Mouse (Mus musculus): ENCODE results near the gene Ttbk1. TPM values are rescaled to one million over a fixed set of nuclear protein-coding genes. Genes with fewer than 3 reads are reported as not detected.

The Ttbk1 gene
- polyA plus RNA-seq, 1 experiment from 2014 or later, result 0.32 TPM

DNA sequence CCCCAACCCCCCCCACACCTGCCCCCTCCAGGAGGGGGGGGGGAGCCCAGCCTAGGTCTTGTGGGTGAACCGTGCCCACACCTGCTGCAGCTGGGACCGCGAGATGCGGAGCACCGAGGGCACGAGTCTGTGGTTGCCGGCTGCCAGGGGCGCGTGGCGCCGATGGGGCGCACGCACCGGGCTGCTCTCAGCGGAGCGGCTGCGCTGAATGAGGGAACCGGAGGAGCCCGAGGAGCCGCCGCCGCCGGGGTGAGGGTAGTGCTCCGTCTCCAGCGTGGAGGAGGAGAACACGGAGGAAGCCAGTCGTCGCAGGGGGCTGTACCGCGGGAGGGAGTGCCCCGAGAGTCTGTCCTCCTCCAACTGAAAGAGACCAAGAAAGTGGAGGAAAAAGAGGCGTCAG, 26.8 kb downstream of the Ttbk1 start:
- Histone ChIP-seq H3K9ac (ENCODE audit: low read length) (peak overlapping the region; percentile 30), H3K36me3 (ENCODE audit: control insufficient read depth, insufficient read depth, low read length) (no peaks in the 10 kb centered on the region), H3K27me3 (replicated peaks; ENCODE audit: control insufficient read depth, insufficient read depth, low read length) (peaks cover 57% of the 10 kb centered on the region), H3K4me3 (ENCODE audit: low read depth, low read length) (peak overlapping the region; percentile 38), H3K27ac (ENCODE audit: low read depth) (no peak overlapping the region), H3K9me3 (ENCODE audit: control insufficient read depth, low read length) (no peaks in the 10 kb centered on the region), H3K4me1 (replicated peaks; ENCODE audit: control insufficient read depth, insufficient read depth, low read length) (peaks cover 8% of the 10 kb centered on the region; the same call in 1 of the 2 replicates), H3K4me2 (ENCODE audit: low read length) (peak overlapping the region; percentile 61)
- WGBS, result 1% methylated on average over 32 of the region's 32 CpGs
- no peak for DNase-seq (ENCODE audit: low spot score)
- ATAC-seq (replicated peaks; ENCODE audit: low FRiP score, low TSS enrichment, low read depth), result no peak

DNA sequence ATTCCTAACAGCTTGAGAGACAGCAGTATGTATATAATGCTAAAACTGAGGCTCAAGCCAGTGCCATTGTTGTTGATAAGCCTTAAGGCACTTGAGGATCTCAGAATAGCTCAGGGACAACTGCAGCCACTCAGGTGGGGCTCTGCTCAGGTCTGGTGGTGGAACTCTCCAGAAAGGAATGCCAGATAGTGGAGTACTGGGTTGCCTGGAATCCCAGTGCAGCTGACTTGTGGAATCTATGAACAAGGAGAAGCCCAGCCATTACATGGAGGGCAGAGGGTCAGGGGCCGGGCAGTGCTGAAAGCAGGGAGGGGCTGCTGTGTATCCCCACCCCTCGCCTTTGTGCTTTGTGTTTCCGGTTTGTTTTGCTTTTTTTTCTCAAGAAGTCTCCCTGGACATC, 29.0 kb downstream of the Ttbk1 start:
- 36% methylated on average over 3 of the region's 3 CpGs for WGBS
- Histone ChIP-seq H3K36me3 (ENCODE audit: control insufficient read depth, insufficient read depth, low read length) (no peaks in the 10 kb centered on the region), H3K27ac (ENCODE audit: low read depth) (no peak overlapping the region), H3K4me1 (replicated peaks; ENCODE audit: control insufficient read depth, insufficient read depth, low read length) (peaks cover 15% of the 10 kb centered on the region), H3K9ac (ENCODE audit: low read length) (no peak overlapping the region), H3K9me3 (ENCODE audit: control insufficient read depth, low read length) (no peaks in the 10 kb centered on the region), H3K27me3 (replicated peaks; ENCODE audit: control insufficient read depth, insufficient read depth, low read length) (peaks cover 79% of the 10 kb centered on the region), H3K4me3 (ENCODE audit: low read depth, low read length) (no peak overlapping the region), H3K4me2 (ENCODE audit: low read length) (no peak overlapping the region)
- ATAC-seq (replicated peaks; ENCODE audit: low FRiP score, low TSS enrichment, low read depth), result no peak
- DNase-seq (ENCODE audit: low spot score), result no peak

DNA sequence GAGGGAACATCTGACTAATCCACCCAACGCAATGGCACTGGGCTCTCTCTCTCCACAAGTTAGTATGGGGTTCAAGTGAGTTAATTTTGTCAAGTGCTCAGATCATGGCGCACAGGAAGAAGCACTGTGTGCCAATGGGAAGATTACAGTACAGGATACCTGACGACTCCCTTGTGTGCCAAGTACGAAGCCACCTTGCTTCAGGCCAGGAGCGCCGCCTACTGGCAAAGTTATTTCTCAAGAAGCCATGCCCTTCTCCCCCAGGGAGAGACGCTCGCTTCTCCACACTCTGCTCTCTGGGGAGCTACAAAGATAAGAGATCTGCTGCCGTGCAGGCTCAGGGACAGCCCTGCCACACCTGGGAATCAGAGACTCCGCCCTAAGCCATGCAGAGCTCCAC, 29.7 kb downstream of the Ttbk1 start:
- ATAC-seq (replicated peaks; ENCODE audit: low FRiP score, low TSS enrichment, low read depth), result no peak
- H3K4me3 ChIP-seq (ENCODE audit: low read depth, low read length), result no peak overlapping the region
- WGBS, result 14% methylated on average over 10 of the region's 10 CpGs
- H3K9me3 ChIP-seq (ENCODE audit: control insufficient read depth, low read length), result no peaks in the 10 kb centered on the region
- peaks cover 15% of the 10 kb centered on the region for H3K4me1 ChIP-seq (replicated peaks; ENCODE audit: control insufficient read depth, insufficient read depth, low read length)
- no peak overlapping the region for H3K9ac ChIP-seq (ENCODE audit: low read length)
- H3K27ac ChIP-seq (ENCODE audit: low read depth), result no peak overlapping the region
- no peak for DNase-seq (ENCODE audit: low spot score)
- H3K4me2 ChIP-seq (ENCODE audit: low read length), result no peak overlapping the region
- H3K27me3 ChIP-seq (replicated peaks; ENCODE audit: control insufficient read depth, insufficient read depth, low read length), result peaks cover 86% of the 10 kb centered on the region
- no peaks in the 10 kb centered on the region for H3K36me3 ChIP-seq (ENCODE audit: control insufficient read depth, insufficient read depth, low read length)

DNA sequence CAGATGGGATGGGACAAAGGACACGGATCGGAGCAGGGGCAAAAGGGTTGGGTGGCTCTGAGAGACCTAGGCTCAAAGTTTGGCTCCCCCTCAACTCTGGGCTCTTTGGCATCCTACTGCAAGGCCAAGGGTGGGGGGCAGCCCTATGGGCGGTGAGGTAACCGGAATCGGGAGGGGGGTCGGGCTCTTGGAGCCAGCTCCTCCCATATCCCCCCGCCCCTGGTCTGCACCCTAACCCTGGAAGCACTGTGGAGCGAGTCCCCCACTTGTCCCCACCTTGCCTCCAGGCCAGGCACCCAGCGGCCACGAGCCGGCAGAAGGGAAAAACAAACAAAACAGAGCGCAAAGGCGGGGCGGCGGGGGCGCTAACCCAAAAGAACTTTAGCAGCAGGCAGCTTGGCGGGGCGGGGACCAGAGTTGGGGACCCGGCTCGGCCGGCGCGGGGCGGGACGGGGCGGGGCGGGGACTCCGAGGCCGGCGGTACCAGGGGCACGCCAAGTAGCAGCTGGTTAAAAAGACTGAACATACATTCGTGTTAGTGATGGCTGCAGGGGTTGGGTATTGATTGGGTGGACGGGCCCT, 32.3 kb downstream of the Ttbk1 start:
- peaks cover 7% of the 10 kb centered on the region; the same call in 1 of the 2 replicates for H3K4me1 ChIP-seq (replicated peaks; ENCODE audit: control insufficient read depth, insufficient read depth, low read length)
- no peak for DNase-seq (ENCODE audit: low spot score)
- 1% methylated on average over 33 of the region's 33 CpGs for WGBS
- peaks cover 74% of the 10 kb centered on the region for H3K27me3 ChIP-seq (replicated peaks; ENCODE audit: control insufficient read depth, insufficient read depth, low read length)
- no peak overlapping the region for H3K9ac ChIP-seq (ENCODE audit: low read length)
- H3K36me3 ChIP-seq (ENCODE audit: control insufficient read depth, insufficient read depth, low read length), result no peaks in the 10 kb centered on the region
- no peaks in the 10 kb centered on the region for H3K9me3 ChIP-seq (ENCODE audit: control insufficient read depth, low read length)
- H3K4me2 ChIP-seq (ENCODE audit: low read length), result peak overlapping the region; percentile 64
- ATAC-seq (replicated peaks; ENCODE audit: low FRiP score, low TSS enrichment, low read depth), result peak; percentile 30
- no peak overlapping the region for H3K27ac ChIP-seq (ENCODE audit: low read depth)
- peak overlapping the region; percentile 25 for H3K4me3 ChIP-seq (ENCODE audit: low read depth, low read length)

DNA sequence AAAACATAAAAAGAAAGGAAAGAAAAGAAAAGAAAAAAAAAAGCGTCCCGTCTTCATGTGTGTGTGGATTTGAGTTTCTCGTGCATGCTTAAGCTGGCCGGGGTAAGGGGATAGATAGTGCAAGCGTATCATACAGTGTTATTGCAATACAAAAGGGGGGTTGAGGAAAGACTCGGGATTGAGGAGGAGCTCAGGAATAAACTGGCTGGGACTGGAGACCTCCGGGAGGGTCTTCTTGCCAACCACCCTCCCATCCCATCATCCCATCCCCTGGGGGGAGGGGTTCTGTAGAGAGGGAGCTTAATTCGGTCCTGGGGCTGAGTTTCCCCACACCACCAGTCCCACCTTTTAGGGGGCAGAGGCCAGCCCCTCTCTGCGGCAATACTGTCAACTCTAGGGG, 32.9 kb downstream of the Ttbk1 start:
- Histone ChIP-seq H3K36me3 (ENCODE audit: control insufficient read depth, insufficient read depth, low read length) (no peaks in the 10 kb centered on the region), H3K9me3 (ENCODE audit: control insufficient read depth, low read length) (no peaks in the 10 kb centered on the region), H3K27ac (ENCODE audit: low read depth) (no peak overlapping the region), H3K9ac (ENCODE audit: low read length) (no peak overlapping the region), H3K4me3 (ENCODE audit: low read depth, low read length) (peak overlapping the region; percentile 25; the same call in 1 of the 2 replicates), H3K4me1 (replicated peaks; ENCODE audit: control insufficient read depth, insufficient read depth, low read length) (peaks cover 7% of the 10 kb centered on the region; the same call in 1 of the 2 replicates), H3K4me2 (ENCODE audit: low read length) (peak overlapping the region; percentile 64), H3K27me3 (replicated peaks; ENCODE audit: control insufficient read depth, insufficient read depth, low read length) (peaks cover 67% of the 10 kb centered on the region)
- no peak for DNase-seq (ENCODE audit: low spot score)
- under 1% methylated on average over 9 of the region's 9 CpGs for WGBS
- no peak for ATAC-seq (replicated peaks; ENCODE audit: low FRiP score, low TSS enrichment, low read depth)

DNA sequence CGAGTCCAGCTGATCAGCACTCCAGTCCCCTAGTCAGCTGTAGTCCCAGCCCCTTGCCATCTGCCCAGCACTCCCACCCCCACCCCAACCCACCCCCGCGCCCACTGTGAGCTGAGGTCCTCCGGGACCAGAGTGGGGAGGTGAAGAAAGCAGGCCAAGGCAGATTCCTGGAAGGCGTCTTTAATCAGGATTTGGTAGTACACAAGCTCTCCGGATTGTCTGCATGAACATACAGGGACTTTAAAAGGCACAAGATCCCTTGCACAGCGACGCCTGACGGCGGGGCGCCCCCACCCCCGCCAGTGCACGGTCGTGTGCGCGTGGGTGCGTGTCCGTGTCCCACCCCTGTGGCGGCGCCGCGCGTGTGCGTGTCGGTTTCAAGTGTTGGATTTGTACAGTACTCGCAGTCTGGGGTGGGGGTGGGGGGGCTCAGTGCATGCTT, 33.5 kb downstream of the Ttbk1 start:
- peak overlapping the region; percentile 23 for H3K4me3 ChIP-seq (ENCODE audit: low read depth, low read length)
- peak overlapping the region; percentile 64 for H3K4me2 ChIP-seq (ENCODE audit: low read length)
- 2% methylated on average over 26 of the region's 26 CpGs for WGBS
- H3K9ac ChIP-seq (ENCODE audit: low read length), result no peak overlapping the region
- H3K4me1 ChIP-seq (replicated peaks; ENCODE audit: control insufficient read depth, insufficient read depth, low read length), result peaks cover 7% of the 10 kb centered on the region; the same call in 1 of the 2 replicates
- H3K27me3 ChIP-seq (replicated peaks; ENCODE audit: control insufficient read depth, insufficient read depth, low read length), result peaks cover 62% of the 10 kb centered on the region
- DNase-seq (ENCODE audit: low spot score), result no peak
- no peaks in the 10 kb centered on the region for H3K36me3 ChIP-seq (ENCODE audit: control insufficient read depth, insufficient read depth, low read length)
- H3K9me3 ChIP-seq (ENCODE audit: control insufficient read depth, low read length), result no peaks in the 10 kb centered on the region
- H3K27ac ChIP-seq (ENCODE audit: low read depth), result no peak overlapping the region
- ATAC-seq (replicated peaks; ENCODE audit: low FRiP score, low TSS enrichment, low read depth), result no peak

DNA sequence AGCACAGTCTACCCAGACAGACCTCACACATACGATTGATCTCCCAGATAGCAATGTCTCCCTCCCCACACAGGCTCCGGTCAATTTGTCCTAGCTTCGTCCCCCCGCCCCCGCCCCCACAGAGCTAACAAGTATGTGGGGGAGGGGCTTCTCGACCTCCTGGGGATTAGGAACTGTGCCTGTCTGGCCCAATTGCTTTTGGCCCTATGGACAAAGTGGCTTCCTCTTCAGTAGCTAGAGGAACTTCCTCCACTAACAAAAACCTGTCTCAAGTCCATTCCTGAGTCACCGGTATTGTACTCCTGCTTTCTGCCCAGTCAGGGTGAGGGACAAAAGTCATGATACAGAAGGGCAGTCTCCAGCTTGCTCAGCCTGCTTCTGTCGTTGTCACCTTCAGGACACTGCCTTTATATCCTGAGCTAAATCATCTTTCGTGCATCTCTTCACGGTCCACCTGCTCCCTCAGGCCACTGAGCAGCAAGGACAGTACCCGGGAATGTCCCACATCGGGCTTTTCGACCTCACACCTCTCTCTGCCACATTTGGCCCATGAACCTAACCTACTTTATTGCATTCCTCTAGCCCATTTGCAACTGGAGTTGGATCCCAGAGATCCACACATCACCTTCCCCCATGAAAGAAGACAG, 34.0 kb downstream of the Ttbk1 start:
- no peak overlapping the region for H3K4me3 ChIP-seq (ENCODE audit: low read depth, low read length)
- ATAC-seq (replicated peaks; ENCODE audit: low FRiP score, low TSS enrichment, low read depth), result no peak
- peaks cover 7% of the 10 kb centered on the region; the same call in 1 of the 2 replicates for H3K4me1 ChIP-seq (replicated peaks; ENCODE audit: control insufficient read depth, insufficient read depth, low read length)
- no peaks in the 10 kb centered on the region for H3K9me3 ChIP-seq (ENCODE audit: control insufficient read depth, low read length)
- H3K4me2 ChIP-seq (ENCODE audit: low read length), result no peak overlapping the region; the same call in 1 of the 2 replicates
- H3K27ac ChIP-seq (ENCODE audit: low read depth), result no peak overlapping the region
- H3K27me3 ChIP-seq (replicated peaks; ENCODE audit: control insufficient read depth, insufficient read depth, low read length), result peaks cover 56% of the 10 kb centered on the region
- no peaks in the 10 kb centered on the region for H3K36me3 ChIP-seq (ENCODE audit: control insufficient read depth, insufficient read depth, low read length)
- no peak for DNase-seq (ENCODE audit: low spot score)
- WGBS, result 4% methylated on average over 13 of the region's 13 CpGs
- no peak overlapping the region for H3K9ac ChIP-seq (ENCODE audit: low read length)

DNA sequence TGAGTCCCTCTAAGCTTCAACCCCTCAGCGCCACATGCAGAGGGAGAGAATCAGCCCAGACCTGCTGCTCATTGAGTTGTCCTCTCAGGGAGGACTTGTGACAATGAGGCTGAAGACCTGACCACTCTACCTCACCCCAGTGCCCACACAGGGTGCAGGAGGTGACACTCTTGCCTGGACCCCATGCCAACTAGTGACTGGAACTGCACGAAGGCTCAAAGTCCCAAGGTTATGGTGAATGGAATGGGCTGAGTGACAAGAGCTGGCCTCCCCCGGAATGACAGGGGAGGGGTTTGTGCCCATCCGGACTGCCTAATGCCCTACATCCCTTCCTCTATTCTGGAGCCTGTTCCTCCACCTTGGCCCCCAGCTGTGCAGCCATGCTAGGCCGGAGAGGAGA, 34.8 kb downstream of the Ttbk1 start:
- no peak for ATAC-seq (replicated peaks; ENCODE audit: low FRiP score, low TSS enrichment, low read depth)
- H3K9me3 ChIP-seq (ENCODE audit: control insufficient read depth, low read length), result no peaks in the 10 kb centered on the region
- no peak overlapping the region for H3K4me2 ChIP-seq (ENCODE audit: low read length)
- H3K27ac ChIP-seq (ENCODE audit: low read depth), result no peak overlapping the region
- H3K36me3 ChIP-seq (ENCODE audit: control insufficient read depth, insufficient read depth, low read length), result no peaks in the 10 kb centered on the region
- WGBS, result 28% methylated on average over 5 of the region's 5 CpGs
- H3K9ac ChIP-seq (ENCODE audit: low read length), result no peak overlapping the region
- H3K4me1 ChIP-seq (replicated peaks; ENCODE audit: control insufficient read depth, insufficient read depth, low read length), result peaks cover 7% of the 10 kb centered on the region; the same call in 1 of the 2 replicates
- DNase-seq (ENCODE audit: low spot score), result no peak
- no peak overlapping the region for H3K4me3 ChIP-seq (ENCODE audit: low read depth, low read length)
- peaks cover 50% of the 10 kb centered on the region for H3K27me3 ChIP-seq (replicated peaks; ENCODE audit: control insufficient read depth, insufficient read depth, low read length)

DNA sequence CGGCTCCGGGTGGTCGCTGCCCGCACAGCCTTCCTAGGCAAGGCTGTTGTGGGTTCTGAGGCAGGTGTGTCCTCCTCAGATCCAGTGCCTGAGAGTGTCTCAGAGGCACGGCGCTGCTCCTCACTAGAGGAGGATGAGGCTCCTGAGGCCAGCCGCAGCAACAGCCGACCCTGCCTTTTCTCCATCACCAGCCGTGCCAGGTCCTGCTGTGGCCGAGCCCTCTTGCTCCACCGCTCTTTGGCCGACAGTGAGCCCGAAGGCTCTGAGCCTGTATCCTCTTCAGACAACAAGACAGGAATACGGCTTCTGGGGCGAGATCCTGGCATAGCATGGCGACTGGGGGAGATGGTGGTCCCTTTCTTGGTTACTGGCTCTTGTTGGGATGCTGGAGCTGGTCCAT, 41.2 kb downstream of the Ttbk1 start:
- H3K4me2 ChIP-seq (ENCODE audit: low read length), result no peak overlapping the region
- no peaks in the 10 kb centered on the region for H3K4me1 ChIP-seq (replicated peaks; ENCODE audit: control insufficient read depth, insufficient read depth, low read length)
- no peak overlapping the region for H3K9ac ChIP-seq (ENCODE audit: low read length)
- H3K9me3 ChIP-seq (ENCODE audit: control insufficient read depth, low read length), result no peaks in the 10 kb centered on the region
- ATAC-seq (replicated peaks; ENCODE audit: low FRiP score, low TSS enrichment, low read depth) (no peak), DNase-seq (ENCODE audit: low spot score) (no peak)
- peaks cover 54% of the 10 kb centered on the region for H3K27me3 ChIP-seq (replicated peaks; ENCODE audit: control insufficient read depth, insufficient read depth, low read length)
- no peak overlapping the region for H3K27ac ChIP-seq (ENCODE audit: low read depth)
- no peak overlapping the region for H3K4me3 ChIP-seq (ENCODE audit: low read depth, low read length)
- H3K36me3 ChIP-seq (ENCODE audit: control insufficient read depth, insufficient read depth, low read length), result no peaks in the 10 kb centered on the region
- 95% methylated on average over 16 of the region's 16 CpGs for WGBS

All from intestine, embryonic 14.5 days (tissue).